Mouse (Mus musculus): Measurements from ENCODE around the gene Csf2ra.
"Not testable (repeated sequence)": the region's sequence is repeated elsewhere in the genome, so short reads cannot be mapped to it uniquely, and the experiment has no call there.

The Csf2ra gene

GRCm38 (mm10) chr19:61227941-61228701 lies at the start of gene Csf2ra:
Gene Csf2ra, minus strand, starts transcription at chr19:61228429.
- DNase-seq (ENCODE audit: low spot score), result no peak

GRCm38 (mm10) chr19:61275446-61275845 lies 47.2 kb upstream of the Csf2ra start:
- DNase-seq (ENCODE audit: low spot score), result no peak

GRCm38 (mm10) chr19:61269141-61269540 lies 40.9 kb upstream of the Csf2ra start:
- DNase-seq (ENCODE audit: low spot score), result not testable (repeated sequence)

GRCm38 (mm10) chr19:61267141-61267540 lies 38.9 kb upstream of the Csf2ra start:
- no peak for DNase-seq (ENCODE audit: low spot score)

- DNase-seq (ENCODE audit: low spot score), result peak; percentile 49
Observed at GRCm38 (mm10) chr19:61266651-61267050, 38.4 kb upstream of the Csf2ra start.

GRCm38 (mm10) chr19:61266246-61266615 lies 38.0 kb upstream of the Csf2ra start:
- DNase-seq (ENCODE audit: low spot score), result peak; percentile 50

- DNase-seq (ENCODE audit: low spot score), result peak; percentile 89
Observed at GRCm38 (mm10) chr19:61265349-61266245, 37.4 kb upstream of the Csf2ra start.

GRCm38 (mm10) chr19:61264933-61265332 lies 36.7 kb upstream of the Csf2ra start:
- DNase-seq (ENCODE audit: low spot score), result no peak

- DNase-seq (ENCODE audit: low spot score), result peak; percentile 39
Observed at GRCm38 (mm10) chr19:61264227-61264626, 36.0 kb upstream of the Csf2ra start.

GRCm38 (mm10) chr19:61261241-61261640 lies 33.0 kb upstream of the Csf2ra start:
- no peak for DNase-seq (ENCODE audit: low spot score)

- no peak for DNase-seq (ENCODE audit: low spot score)
Observed at GRCm38 (mm10) chr19:61257733-61258132, 29.5 kb upstream of the Csf2ra start.

- DNase-seq (ENCODE audit: low spot score), result no peak
Observed at GRCm38 (mm10) chr19:61256166-61256887, 28.1 kb upstream of the Csf2ra start.

- DNase-seq (ENCODE audit: low spot score), result not testable (repeated sequence)
Observed at GRCm38 (mm10) chr19:61247334-61247733, 19.1 kb upstream of the Csf2ra start.

GRCm38 (mm10) chr19:61244721-61245436 lies 16.6 kb upstream of the Csf2ra start:
- no peak for DNase-seq (ENCODE audit: low spot score)

GRCm38 (mm10) chr19:61237967-61238366 lies 9.7 kb upstream of the Csf2ra start:
- no peak for DNase-seq (ENCODE audit: low spot score)

GRCm38 (mm10) chr19:61234532-61234931 lies 6.3 kb upstream of the Csf2ra start:
- DNase-seq (ENCODE audit: low spot score), result no peak

- DNase-seq (ENCODE audit: low spot score), result no peak
Observed at GRCm38 (mm10) chr19:61226928-61227854, 1.0 kb downstream of the Csf2ra start.

GRCm38 (mm10) chr19:61226401-61226927 lies 1.8 kb downstream of the Csf2ra start:
- DNase-seq (ENCODE audit: low spot score), result no peak

- DNase-seq (ENCODE audit: low spot score), result no peak
Observed at GRCm38 (mm10) chr19:61225526-61226400, 2.5 kb downstream of the Csf2ra start.
